Mouse (Mus musculus): ENCODE data around the gene Gm20708. TPM values are rescaled to one million over a fixed set of nuclear protein-coding genes. Genes with fewer than 3 reads are reported as not detected.

Gene Gm20708
- polyA plus RNA-seq, 1 experiment = not detected

DNA sequence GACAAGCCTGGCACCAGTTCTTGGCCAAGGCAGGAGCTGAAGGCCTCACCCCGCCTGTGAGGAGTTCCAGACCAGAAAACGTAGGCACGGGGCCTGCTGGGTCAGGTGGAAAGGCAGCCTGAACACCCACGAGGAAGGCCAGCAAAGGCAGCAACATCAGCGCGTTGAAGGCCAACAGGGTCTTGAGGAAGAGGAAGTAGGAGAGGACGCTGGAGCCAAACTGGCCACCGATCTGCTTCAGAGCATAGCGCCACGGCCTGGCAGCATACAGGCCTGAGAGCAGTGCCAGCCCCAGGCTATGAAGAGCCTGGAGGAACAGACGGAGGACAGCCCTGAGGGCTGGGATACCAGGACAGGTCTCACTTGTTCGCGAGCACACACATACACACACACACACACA lies 33.9 kb upstream of the Gm20708 start:
- Histone ChIP-seq H3K27ac (ENCODE audit: control insufficient read depth, insufficient read depth, low read length) (no peak overlapping the region), H3K27me3 (ENCODE audit: control insufficient read depth, insufficient read depth, low read length) (no peaks in the 10 kb centered on the region), H3K36me3 (ENCODE audit: control insufficient read depth, insufficient read depth, low read length) (peaks cover 23% of the 10 kb centered on the region), H3K4me1 (replicated peaks; ENCODE audit: control insufficient read depth, insufficient read depth, low read length) (peaks cover 35% of the 10 kb centered on the region), H3K4me3 (ENCODE audit: control insufficient read depth, insufficient read depth, low read length) (no peak overlapping the region)
- TF ChIP-seq POLR2A (IDR thresholded peaks at IDR 0.05; ENCODE audit: control insufficient read depth, extremely low read depth, insufficient read depth, low read length, poor library complexity) (no peak), CTCF (IDR thresholded peaks at IDR 0.05; ENCODE audit: borderline replicate concordance, control insufficient read depth, extremely low read depth, insufficient read depth, low read length, poor library complexity) (no peak)
- 93% methylated on average over 13 of the region's 13 CpGs for WGBS
- no peak for DNase-seq

DNA sequence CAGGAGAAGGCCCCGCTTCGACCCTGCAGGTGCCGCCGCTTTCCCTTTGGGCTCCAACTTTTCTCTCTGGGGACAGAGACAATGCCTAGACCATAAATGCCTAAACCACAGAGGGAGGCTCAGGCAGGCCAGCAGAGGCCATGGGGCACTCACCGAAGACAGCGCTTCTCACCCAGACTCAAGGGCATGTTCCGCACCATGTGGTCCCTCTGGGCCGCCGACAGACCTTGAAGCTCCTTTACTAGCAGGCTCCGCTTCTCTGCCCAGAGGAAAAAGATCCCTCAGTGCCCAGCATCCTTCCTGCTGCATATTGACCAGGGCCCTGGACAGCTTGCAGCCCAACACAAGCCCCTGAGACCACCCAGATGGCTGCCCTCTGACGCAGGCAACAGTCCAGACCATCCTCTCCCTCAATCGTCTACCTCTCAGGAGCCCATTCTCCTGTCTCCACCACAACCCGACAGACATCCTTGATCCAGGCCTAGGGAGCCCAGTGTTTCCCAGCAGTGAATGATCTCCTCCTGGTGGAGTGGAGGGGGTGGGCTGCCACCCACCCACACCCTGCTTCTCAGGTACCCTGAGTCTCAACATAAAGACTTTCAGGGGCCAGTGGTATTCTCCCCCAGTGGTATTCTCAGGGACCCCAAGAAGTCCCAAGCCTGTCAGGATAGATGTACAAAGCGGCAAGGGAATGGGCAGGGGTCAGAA lies 33.2 kb upstream of the Gm20708 start:
- no peak for DNase-seq
- Histone ChIP-seq H3K27ac (ENCODE audit: control insufficient read depth, insufficient read depth, low read length) (peak overlapping the region; percentile 68; the same call in 1 of the 2 replicates), H3K4me1 (replicated peaks; ENCODE audit: control insufficient read depth, insufficient read depth, low read length) (peaks cover 40% of the 10 kb centered on the region), H3K27me3 (ENCODE audit: control insufficient read depth, insufficient read depth, low read length) (no peaks in the 10 kb centered on the region), H3K36me3 (ENCODE audit: control insufficient read depth, insufficient read depth, low read length) (peaks cover 23% of the 10 kb centered on the region), H3K4me3 (ENCODE audit: control insufficient read depth, insufficient read depth, low read length) (no peak overlapping the region)
- WGBS = 91% methylated on average over 14 of the region's 14 CpGs
- TF ChIP-seq CTCF (IDR thresholded peaks at IDR 0.05; ENCODE audit: borderline replicate concordance, control insufficient read depth, extremely low read depth, insufficient read depth, low read length, poor library complexity) (no peak), POLR2A (IDR thresholded peaks at IDR 0.05; ENCODE audit: control insufficient read depth, extremely low read depth, insufficient read depth, low read length, poor library complexity) (no peak)

DNA sequence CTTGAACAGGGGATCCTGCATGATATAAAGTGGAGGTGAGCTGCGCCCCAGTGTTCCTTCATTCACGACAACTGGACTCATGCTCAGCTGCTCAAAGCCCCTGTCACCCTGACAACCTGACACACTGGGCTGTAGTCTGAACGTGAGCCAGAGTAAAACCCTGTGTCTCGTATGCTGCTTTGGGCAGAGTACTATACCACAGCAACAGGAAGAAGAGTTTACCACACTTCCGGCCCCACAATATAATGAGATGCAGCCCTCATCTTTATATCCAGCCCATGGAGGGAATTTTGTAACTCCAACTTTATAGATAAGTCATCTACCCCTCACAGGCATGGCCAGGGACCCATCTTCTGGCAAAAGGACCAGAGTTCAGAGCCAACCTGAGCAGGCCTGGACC lies 32.4 kb upstream of the Gm20708 start:
- no peak for TF ChIP-seq CTCF (IDR thresholded peaks at IDR 0.05; ENCODE audit: borderline replicate concordance, control insufficient read depth, extremely low read depth, insufficient read depth, low read length, poor library complexity)
- no peak for TF ChIP-seq POLR2A (IDR thresholded peaks at IDR 0.05; ENCODE audit: control insufficient read depth, extremely low read depth, insufficient read depth, low read length, poor library complexity)
- H3K4me1 ChIP-seq (replicated peaks; ENCODE audit: control insufficient read depth, insufficient read depth, low read length) = peaks cover 44% of the 10 kb centered on the region
- H3K4me3 ChIP-seq (ENCODE audit: control insufficient read depth, insufficient read depth, low read length) = no peak overlapping the region
- no peaks in the 10 kb centered on the region for H3K27me3 ChIP-seq (ENCODE audit: control insufficient read depth, insufficient read depth, low read length)
- peak overlapping the region; percentile 85 for H3K27ac ChIP-seq (ENCODE audit: control insufficient read depth, insufficient read depth, low read length)
- DNase-seq = peak; percentile 45
- 19% methylated on average over 5 of the region's 5 CpGs for WGBS
- H3K36me3 ChIP-seq (ENCODE audit: control insufficient read depth, insufficient read depth, low read length) = peaks cover 23% of the 10 kb centered on the region

DNA sequence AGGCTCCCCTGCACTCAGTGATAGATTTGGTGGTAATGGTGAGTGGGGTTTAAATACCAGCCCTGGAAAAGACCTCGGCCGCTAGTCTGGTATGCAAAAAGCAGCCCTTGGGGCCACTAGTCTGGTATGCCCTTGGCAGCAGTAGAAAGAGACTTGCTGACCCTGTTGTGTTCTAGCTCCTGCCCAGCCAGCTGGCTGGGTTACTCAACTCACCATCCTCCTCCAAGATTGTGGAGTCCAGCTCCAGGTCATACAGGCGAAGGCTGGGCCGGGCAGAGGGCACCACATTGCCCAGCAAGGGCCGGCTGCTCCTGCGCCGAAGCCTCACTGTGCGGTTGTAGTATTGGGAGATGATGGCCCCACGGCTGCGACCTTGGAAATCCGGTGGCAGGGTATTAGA lies 31.4 kb upstream of the Gm20708 start:
- no peak overlapping the region for H3K4me3 ChIP-seq (ENCODE audit: control insufficient read depth, insufficient read depth, low read length)
- H3K4me1 ChIP-seq (replicated peaks; ENCODE audit: control insufficient read depth, insufficient read depth, low read length) = peaks cover 44% of the 10 kb centered on the region
- H3K27me3 ChIP-seq (ENCODE audit: control insufficient read depth, insufficient read depth, low read length) = no peaks in the 10 kb centered on the region
- TF ChIP-seq CTCF (IDR thresholded peaks at IDR 0.05; ENCODE audit: borderline replicate concordance, control insufficient read depth, extremely low read depth, insufficient read depth, low read length, poor library complexity) (no peak), POLR2A (IDR thresholded peaks at IDR 0.05; ENCODE audit: control insufficient read depth, extremely low read depth, insufficient read depth, low read length, poor library complexity) (no peak)
- 98% methylated on average over 11 of the region's 11 CpGs for WGBS
- peak overlapping the region; percentile 85 for H3K27ac ChIP-seq (ENCODE audit: control insufficient read depth, insufficient read depth, low read length)
- peaks cover 23% of the 10 kb centered on the region for H3K36me3 ChIP-seq (ENCODE audit: control insufficient read depth, insufficient read depth, low read length)
- no peak for DNase-seq

DNA sequence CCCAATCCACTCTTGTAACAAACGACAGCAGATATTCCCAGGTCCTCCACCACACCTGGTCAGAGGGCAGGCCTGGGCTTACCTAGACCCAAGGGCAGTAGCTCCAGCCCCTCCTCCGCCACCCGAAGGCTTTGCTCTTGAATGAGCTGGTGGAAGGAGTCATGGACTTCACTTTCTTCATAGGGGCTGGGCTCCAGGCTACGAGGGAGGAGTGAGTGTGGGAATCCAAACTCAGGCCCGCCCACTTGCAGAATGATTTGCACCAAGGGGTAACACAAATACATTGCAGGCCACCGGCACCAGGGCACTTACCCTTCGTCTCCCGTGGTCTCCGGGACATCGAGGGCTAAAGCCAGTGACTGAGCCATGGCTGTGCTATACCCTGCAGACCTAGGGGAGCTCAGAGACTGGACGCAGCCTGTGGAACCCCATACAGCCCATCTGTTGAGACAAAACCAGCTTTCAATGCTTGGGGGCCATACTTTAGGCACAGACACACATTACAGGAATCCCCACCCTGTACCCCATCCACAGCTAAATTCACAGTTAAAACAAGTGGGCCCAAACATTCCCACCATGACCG lies 30.5 kb upstream of the Gm20708 start:
- peaks cover 18% of the 10 kb centered on the region for H3K36me3 ChIP-seq (ENCODE audit: control insufficient read depth, insufficient read depth, low read length)

DNA sequence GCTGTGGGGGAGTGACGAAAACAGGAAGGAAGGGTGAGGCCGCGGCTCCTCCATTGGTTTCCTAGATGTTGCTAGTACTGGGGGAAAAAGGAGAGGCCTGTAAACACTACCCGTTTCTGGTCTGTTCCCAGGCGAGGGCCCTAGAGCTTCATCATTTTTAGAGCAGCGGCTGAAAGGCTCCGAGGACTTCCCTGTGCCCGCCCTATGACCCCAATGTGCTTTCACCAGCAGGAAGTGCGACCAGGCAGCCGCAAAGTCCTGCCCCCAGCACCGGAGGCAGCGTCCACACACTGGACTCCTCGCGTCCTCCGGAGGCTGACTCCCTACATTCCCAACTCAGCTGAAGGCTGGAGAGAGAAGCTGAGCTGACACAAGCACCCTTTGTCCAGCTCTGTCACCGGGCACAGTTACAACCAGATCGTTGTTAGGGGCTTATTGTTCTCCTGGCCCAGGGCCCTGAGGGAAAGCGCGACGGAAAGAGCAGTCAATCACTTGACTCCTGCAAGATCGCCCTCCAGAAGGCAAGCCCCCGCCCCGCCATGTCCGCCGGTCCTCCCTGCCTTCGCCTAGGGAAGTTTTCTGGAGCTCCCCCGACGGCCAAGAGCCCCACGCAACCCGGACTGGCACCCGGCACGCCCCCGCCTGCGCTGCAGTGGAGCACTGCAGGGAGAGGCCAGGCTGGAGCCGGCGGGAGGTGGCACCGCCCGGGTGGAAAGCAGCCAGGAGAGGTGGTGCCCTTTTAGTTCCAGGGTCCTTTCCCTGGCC lies 29.9 kb upstream of the Gm20708 start:
- peaks cover 13% of the 10 kb centered on the region for H3K36me3 ChIP-seq (ENCODE audit: control insufficient read depth, insufficient read depth, low read length)
- H3K4me1 ChIP-seq (replicated peaks; ENCODE audit: control insufficient read depth, insufficient read depth, low read length) = peaks cover 51% of the 10 kb centered on the region
- TF ChIP-seq CTCF (IDR thresholded peaks at IDR 0.05; ENCODE audit: borderline replicate concordance, control insufficient read depth, extremely low read depth, insufficient read depth, low read length, poor library complexity) (no peak), POLR2A (IDR thresholded peaks at IDR 0.05; ENCODE audit: control insufficient read depth, extremely low read depth, insufficient read depth, low read length, poor library complexity) (0 out of 2 replicates have a peak, but pooled peaks have one; percentile 29)
- WGBS = under 1% methylated on average over 38 of the region's 38 CpGs
- H3K4me3 ChIP-seq (ENCODE audit: control insufficient read depth, insufficient read depth, low read length) = peak overlapping the region; percentile 99
- H3K27me3 ChIP-seq (ENCODE audit: control insufficient read depth, insufficient read depth, low read length) = no peaks in the 10 kb centered on the region
- H3K27ac ChIP-seq (ENCODE audit: control insufficient read depth, insufficient read depth, low read length) = peak overlapping the region; percentile 99
- DNase-seq = peak; percentile 58

More for the DNA sequence above, 30.5 kb upstream of the Gm20708 start:
- TF ChIP-seq CTCF (IDR thresholded peaks at IDR 0.05; ENCODE audit: borderline replicate concordance, control insufficient read depth, extremely low read depth, insufficient read depth, low read length, poor library complexity) (no peak), POLR2A (IDR thresholded peaks at IDR 0.05; ENCODE audit: control insufficient read depth, extremely low read depth, insufficient read depth, low read length, poor library complexity) (no peak)
- Histone ChIP-seq H3K27ac (ENCODE audit: control insufficient read depth, insufficient read depth, low read length) (peak overlapping the region; percentile 99), H3K4me3 (ENCODE audit: control insufficient read depth, insufficient read depth, low read length) (peak overlapping the region; percentile 99), H3K27me3 (ENCODE audit: control insufficient read depth, insufficient read depth, low read length) (no peaks in the 10 kb centered on the region), H3K4me1 (replicated peaks; ENCODE audit: control insufficient read depth, insufficient read depth, low read length) (peaks cover 51% of the 10 kb centered on the region)
- 45% methylated on average over 12 of the region's 12 CpGs for WGBS
- DNase-seq = no peak

All from thymus, adult 2 months (tissue).